Mouse (Mus musculus): Measurements from ENCODE around the gene Rest.
A peak's percentile ranks its signal among the peaks of the same experiment; 100 is the strongest.

Gene Rest

GRCm38 (mm10) chr5:77309051-77309906, 44.0 kb downstream of the Rest start:
- DNase-seq (ENCODE audit: low spot score in 2 of 2) = peak; percentile 9 to 35

DNA sequence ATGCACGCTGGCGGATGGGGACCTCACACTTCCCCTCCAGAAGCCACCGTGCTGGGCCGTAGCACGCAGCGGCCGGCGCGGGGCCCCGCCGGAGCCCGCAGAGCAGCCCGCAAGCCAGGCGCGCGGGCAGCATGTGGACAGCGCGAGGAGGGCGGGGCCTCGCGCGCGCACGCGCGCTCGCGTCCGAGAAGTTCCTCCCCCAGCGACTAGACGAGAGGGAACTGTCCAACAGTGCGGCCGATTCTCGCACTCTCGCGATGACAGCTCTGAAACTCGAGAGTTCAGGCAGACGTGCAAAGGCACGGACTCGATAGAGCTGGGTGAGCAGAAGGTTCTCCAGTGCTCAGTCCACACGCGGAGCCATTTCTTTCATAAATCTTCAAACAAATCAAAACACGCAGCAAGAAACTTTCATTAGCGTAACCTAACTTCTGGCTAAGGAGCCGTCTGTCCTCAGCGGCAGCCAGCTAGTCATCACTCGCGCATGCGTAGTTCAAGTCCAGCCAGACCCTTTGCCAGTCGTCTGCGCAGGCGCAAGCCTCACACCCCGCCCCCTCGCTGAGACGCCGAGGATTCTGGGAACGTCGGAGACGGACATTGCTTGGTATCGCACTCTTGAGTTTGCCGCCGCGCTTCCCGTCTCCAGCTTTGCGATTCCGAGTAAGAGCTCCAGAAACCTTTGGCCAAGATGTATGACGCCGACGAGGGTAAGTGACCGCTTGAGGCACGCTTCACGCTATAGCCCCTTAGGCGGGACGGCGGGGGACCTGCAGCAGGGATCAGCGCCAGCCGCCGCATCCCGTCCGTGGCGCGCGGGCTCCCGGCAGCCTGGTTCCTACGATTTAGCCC, 44.9 kb downstream of the Rest start, which contains the start of the genes Noa1 and Polr2b:
Noa1 (minus strand) TSS at position 161 of the 849 bp plus-strand sequence.
Polr2b (plus strand) TSS at position 224 of the 849 bp plus-strand sequence.
- DNase-seq (ENCODE audit: low spot score in 2 of 2) = peak; percentile 99

DNA sequence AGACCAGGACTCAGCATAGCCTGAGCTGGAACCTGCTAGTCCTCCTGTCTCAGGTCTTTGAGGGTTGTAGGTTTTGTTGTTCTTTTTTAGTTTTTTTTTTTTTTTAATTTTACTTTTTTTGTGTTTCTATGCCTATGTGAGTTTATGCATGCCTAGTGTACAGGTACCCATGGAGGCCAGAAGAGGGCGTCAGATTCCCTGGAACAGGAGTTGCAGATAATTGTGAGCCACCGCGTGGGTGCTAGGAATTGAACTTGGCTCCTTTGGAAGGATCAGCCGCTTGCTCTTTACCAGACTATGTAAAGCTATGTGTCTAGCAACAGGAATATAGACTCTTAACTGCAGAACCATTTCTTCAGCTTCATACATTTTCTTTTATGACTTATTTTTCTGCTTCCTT, 48.9 kb downstream of the Rest start:
- DNase-seq (ENCODE audit: low spot score in 2 of 2) = no peak

DNA sequence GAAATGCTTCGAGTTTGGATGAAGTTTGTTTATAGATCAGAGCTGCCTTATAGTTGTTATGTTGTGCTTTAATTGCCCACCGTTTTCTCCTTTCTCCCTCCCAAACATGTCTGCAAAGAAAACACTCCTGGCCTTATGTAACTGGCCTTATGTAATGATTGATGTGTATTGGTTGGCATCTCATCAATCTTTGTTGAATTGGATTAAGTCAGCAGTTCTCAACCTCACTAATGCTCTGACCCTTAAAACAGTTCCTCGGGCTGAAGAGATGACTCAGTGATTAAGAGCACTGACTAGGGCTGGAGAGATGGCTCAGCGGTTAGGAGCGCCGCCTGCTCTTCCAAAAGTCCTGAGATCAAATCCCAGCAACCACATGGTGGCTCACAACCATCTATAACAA, 49.7 kb downstream of the Rest start:
- no peak for DNase-seq (ENCODE audit: low spot score in 2 of 2)

DNA sequence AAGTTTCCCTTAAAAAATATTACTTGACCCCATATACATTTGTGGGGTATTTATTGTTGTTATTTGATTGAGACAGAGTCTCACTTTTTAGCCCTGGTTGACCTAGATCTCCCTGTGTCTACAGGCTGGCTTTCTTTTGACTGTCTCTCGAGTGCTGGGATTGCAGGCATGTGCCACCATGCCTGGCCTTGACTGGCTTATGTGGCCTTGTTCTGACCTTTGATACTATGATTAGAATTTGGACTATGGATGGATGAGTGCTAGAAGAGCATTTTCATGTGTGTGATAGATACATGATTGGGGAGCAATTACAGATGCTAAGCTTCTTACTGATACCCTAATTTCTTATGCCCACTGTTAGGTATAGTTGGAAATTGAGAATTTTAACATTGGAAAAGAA, 59.6 kb downstream of the Rest start:
- no peak for DNase-seq (ENCODE audit: low spot score in 2 of 2)

- DNase-seq (ENCODE audit: low spot score in 2 of 2) = no peak
Observed at GRCm38 (mm10) chr5:77330154-77330553, 64.9 kb downstream of the Rest start.
